Mouse (Mus musculus) stomach, embryonic 16.5 days (tissue): ENCODE data around the gene Rora. TPM values are rescaled to one million over a fixed set of nuclear protein-coding genes. Genes with fewer than 3 reads are reported as not detected.

Source experiments
- ATAC-seq: fragments of 200-750 bp; cut with Nextera tagmentation; 2 replicates; pipeline ENCODE4 v1.8.0; 2017; ENCODE audit warnings: moderate number of reproducible peaks, moderate TSS enrichment; ENCODE audit not compliant: insufficient read depth, low FRiP score
- H3K27ac ChIP-seq: fragments of 300-500 bp; sonication (generic); 2 replicates; pipeline ENCODE4 v1.5.1; 2014; ENCODE audit warnings: low read length
- H3K27me3 ChIP-seq: fragments of 300-500 bp; sonication (generic); 2 replicates; pipeline ENCODE4 v1.6.1; 2014; ENCODE audit warnings: low read length, control low read depth, mixed read lengths; ENCODE audit not compliant: control insufficient read depth, insufficient read depth
- H3K36me3 ChIP-seq: fragments of 300-500 bp; sonication (generic); 2 replicates; pipeline ENCODE4 v1.6.1; 2014; ENCODE audit warnings: low read length; ENCODE audit not compliant: control insufficient read depth, insufficient read depth
- H3K4me1 ChIP-seq: fragments of 300-500 bp; sonication (generic); 2 replicates; pipeline ENCODE4 v1.6.1; 2014; ENCODE audit warnings: low read length, control low read depth, mixed read lengths; ENCODE audit not compliant: control insufficient read depth, insufficient read depth
- H3K4me2 ChIP-seq: fragments of 300-500 bp; sonication (generic); 2 replicates; pipeline ENCODE4 v1.6.1; 2014; ENCODE audit warnings: low read depth, low read length, mixed read lengths
- H3K4me3 ChIP-seq: fragments of 300-500 bp; sonication (generic); replicated peaks from 2 replicates; pipeline ENCODE4 v1.5.1; 2014; ENCODE audit warnings: mild to moderate bottlenecking, low read length
- H3K9ac ChIP-seq: fragments of 300-500 bp; sonication (generic); 2 replicates; pipeline ENCODE4 v1.6.1; 2014; ENCODE audit warnings: low read length
- H3K9me3 ChIP-seq: fragments of 300-500 bp; sonication (generic); replicated peaks from 2 replicates; pipeline ENCODE4 v1.6.1; 2016; ENCODE audit warnings: low read length, control low read depth; ENCODE audit not compliant: control insufficient read depth
- WGBS: fragments of 180-500 bp; shearing (Covaris S2); extraction: QIAGEN DNeasy Blood & Tissue Kit; methylation state at CpG from one replicate; pipeline ENCODE4 v1.1.7; 2014; 5-methylcytosine and 5-hydroxymethylcytosine counted together
- polyA plus RNA-seq: library from polyadenylated mRNA; unstranded; fragments of >200 nt; fragmentation: Nextera tagmentation; extraction: Ambion mirVana; gene quantifications from 2 replicates; pipeline ENCODE4 v1.2.1, GENCODE M21; 2015

Rora gene
- polyA plus RNA-seq, 1 experiment from 2014 or later: 8.4 TPM

GRCm38 (mm10) chr9:69128335-69128734 lies 474.7 kb downstream of the Rora start:
- Histone ChIP-seq H3K27ac (no peak overlapping the region), H3K36me3 (no peaks in the 10 kb centered on the region), H3K4me2 (no peak overlapping the region), H3K9me3 (no peaks in the 10 kb centered on the region), H3K27me3 (no peaks in the 10 kb centered on the region), H3K4me3 (no peak overlapping the region), H3K4me1 (peaks cover 3% of the 10 kb centered on the region; the same call in 1 of the 2 replicates), H3K9ac (no peak overlapping the region)
- whole genome bisulfite sequencing: 78% methylated on average over 6 of the region's 6 CpGs
- ATAC-seq: no peak

GRCm38 (mm10) chr9:69132995-69133394 lies 479.4 kb downstream of the Rora start:
- no peak overlapping the region for H3K9ac ChIP-seq
- peaks cover 7% of the 10 kb centered on the region; the same call in 1 of the 2 replicates for H3K4me1 ChIP-seq
- no peak for ATAC-seq
- no peaks in the 10 kb centered on the region for H3K36me3 ChIP-seq
- no peaks in the 10 kb centered on the region for H3K9me3 ChIP-seq
- H3K27me3 ChIP-seq: no peaks in the 10 kb centered on the region
- H3K27ac ChIP-seq: no peak overlapping the region
- no peak overlapping the region for H3K4me2 ChIP-seq
- 57% methylated on average over 6 of the region's 6 CpGs for WGBS
- H3K4me3 ChIP-seq: no peak overlapping the region

GRCm38 (mm10) chr9:69133696-69134095 lies 480.1 kb downstream of the Rora start:
- Histone ChIP-seq H3K4me2 (no peak overlapping the region), H3K27ac (peak overlapping the region; percentile 62)

GRCm38 (mm10) chr9:69134604-69135003 lies 481.0 kb downstream of the Rora start:
- no peak overlapping the region for H3K27ac ChIP-seq
- H3K4me2 ChIP-seq: no peak overlapping the region
- no peak overlapping the region for H3K9ac ChIP-seq
- H3K9me3 ChIP-seq: no peaks in the 10 kb centered on the region
- ATAC-seq: no peak
- WGBS: 76% methylated on average over 9 of the region's 9 CpGs
- H3K36me3 ChIP-seq: no peaks in the 10 kb centered on the region
- H3K4me1 ChIP-seq: peaks cover 7% of the 10 kb centered on the region; the same call in 1 of the 2 replicates
- no peaks in the 10 kb centered on the region for H3K27me3 ChIP-seq
- H3K4me3 ChIP-seq: no peak overlapping the region

More at GRCm38 (mm10) chr9:69133696-69134095, 480.1 kb downstream of the Rora start:
- H3K9me3 ChIP-seq: no peaks in the 10 kb centered on the region
- ATAC-seq: no peak
- H3K4me1 ChIP-seq: peaks cover 7% of the 10 kb centered on the region; the same call in 1 of the 2 replicates
- H3K27me3 ChIP-seq: no peaks in the 10 kb centered on the region
- H3K4me3 ChIP-seq: no peak overlapping the region
- no peak overlapping the region for H3K9ac ChIP-seq
- H3K36me3 ChIP-seq: no peaks in the 10 kb centered on the region
- 39% methylated on average over 7 of the region's 7 CpGs for WGBS

- H3K4me3 ChIP-seq: no peak overlapping the region
- no peaks in the 10 kb centered on the region for H3K36me3 ChIP-seq
These were observed 483.2 kb downstream of the Rora start for GRCm38 (mm10) chr9:69136821-69137220.

GRCm38 (mm10) chr9:69137398-69137797 lies 483.8 kb downstream of the Rora start:
- Histone ChIP-seq H3K9ac (no peak overlapping the region), H3K9me3 (no peaks in the 10 kb centered on the region), H3K4me2 (no peak overlapping the region), H3K4me1 (peaks cover 7% of the 10 kb centered on the region; the same call in 1 of the 2 replicates), H3K4me3 (no peak overlapping the region), H3K27ac (no peak overlapping the region), H3K27me3 (no peaks in the 10 kb centered on the region), H3K36me3 (no peaks in the 10 kb centered on the region)
- no peak for ATAC-seq
- WGBS: 70% methylated on average over 10 of the region's 10 CpGs

More at GRCm38 (mm10) chr9:69136821-69137220, 483.2 kb downstream of the Rora start:
- H3K9ac ChIP-seq: no peak overlapping the region
- H3K4me2 ChIP-seq: no peak overlapping the region
- H3K27ac ChIP-seq: no peak overlapping the region
- H3K9me3 ChIP-seq: no peaks in the 10 kb centered on the region
- no peak for ATAC-seq
- WGBS: 86% methylated on average over 5 of the region's 5 CpGs
- H3K4me1 ChIP-seq: peaks cover 7% of the 10 kb centered on the region; the same call in 1 of the 2 replicates
- no peaks in the 10 kb centered on the region for H3K27me3 ChIP-seq

- Histone ChIP-seq H3K9me3 (no peaks in the 10 kb centered on the region), H3K4me2 (no peak overlapping the region), H3K9ac (no peak overlapping the region), H3K27ac (no peak overlapping the region), H3K4me1 (no peaks in the 10 kb centered on the region), H3K36me3 (no peaks in the 10 kb centered on the region), H3K4me3 (no peak overlapping the region), H3K27me3 (no peaks in the 10 kb centered on the region)
- 48% methylated on average over 6 of the region's 6 CpGs for WGBS
- no peak for ATAC-seq
These were observed 486.6 kb downstream of the Rora start for GRCm38 (mm10) chr9:69140144-69140543.

- H3K27me3 ChIP-seq: no peaks in the 10 kb centered on the region
- no peak for ATAC-seq
- H3K4me2 ChIP-seq: no peak overlapping the region
- H3K27ac ChIP-seq: no peak overlapping the region
- WGBS: 49% methylated on average over 4 of the region's 4 CpGs
- no peaks in the 10 kb centered on the region for H3K4me1 ChIP-seq
- no peaks in the 10 kb centered on the region for H3K9me3 ChIP-seq
- H3K4me3 ChIP-seq: no peak overlapping the region
- no peak overlapping the region for H3K9ac ChIP-seq
- H3K36me3 ChIP-seq: no peaks in the 10 kb centered on the region
These were observed 488.3 kb downstream of the Rora start for GRCm38 (mm10) chr9:69141859-69142258.

- no peak for ATAC-seq
- H3K27me3 ChIP-seq: no peaks in the 10 kb centered on the region
- no peaks in the 10 kb centered on the region for H3K4me1 ChIP-seq
- H3K36me3 ChIP-seq: no peaks in the 10 kb centered on the region
- no peak overlapping the region for H3K4me3 ChIP-seq
- H3K4me2 ChIP-seq: no peak overlapping the region
- H3K27ac ChIP-seq: no peak overlapping the region
- 92% methylated on average over 1 of the region's 1 CpGs for WGBS
- 0 out of 2 replicates have a peak, but pooled peaks cover 3% of the 10 kb centered on the region for H3K9me3 ChIP-seq
- no peak overlapping the region for H3K9ac ChIP-seq
These were observed 493.4 kb downstream of the Rora start for GRCm38 (mm10) chr9:69146937-69147336.
